Mouse (Mus musculus): ENCODE data around the gene Gpr161. TPM values are rescaled to one million over a fixed set of nuclear protein-coding genes. Genes with fewer than 3 reads are reported as not detected.

The Gpr161 gene
- polyA plus RNA-seq, 1 experiment, result 2.8 TPM

DNA sequence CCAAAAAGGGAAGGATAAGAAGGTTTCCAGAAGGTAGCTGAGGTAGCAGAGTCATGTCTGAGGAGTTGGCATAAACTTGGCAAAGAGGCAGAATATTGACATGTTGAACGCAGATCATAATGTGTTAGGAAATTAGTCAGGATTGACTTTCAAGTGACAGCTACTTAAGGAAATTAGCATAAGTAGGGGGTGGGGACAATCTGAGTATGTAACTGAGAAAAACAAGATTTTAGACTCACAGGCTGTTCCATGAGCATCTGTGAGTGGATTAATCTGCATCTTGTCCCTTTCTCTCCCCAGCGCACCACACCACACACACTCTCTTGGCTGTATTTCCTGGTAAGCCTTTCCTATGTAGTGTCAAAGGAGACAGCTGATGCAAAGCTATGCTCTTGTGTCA, 6.0 kb downstream of the Gpr161 start:
- no peaks in the 10 kb centered on the region for H3K4me1 ChIP-seq (ENCODE audit: control insufficient read depth, insufficient read depth, low read length)
- no peak overlapping the region for H3K27ac ChIP-seq (ENCODE audit: insufficient read depth, low read length)
- H3K27me3 ChIP-seq (ENCODE audit: control insufficient read depth, insufficient read depth, low read length, poor library complexity, severe bottlenecking), result no peaks in the 10 kb centered on the region
- no peak overlapping the region for H3K9ac ChIP-seq (ENCODE audit: low read depth, poor library complexity, severe bottlenecking)
- no peaks in the 10 kb centered on the region for H3K36me3 ChIP-seq (ENCODE audit: control insufficient read depth, insufficient read depth, low read length, poor library complexity, severe bottlenecking)
- H3K9me3 ChIP-seq (replicated peaks; ENCODE audit: control insufficient read depth, insufficient read depth, low read length, poor library complexity, severe bottlenecking), result no peaks in the 10 kb centered on the region
- TF ChIP-seq CTCF (IDR thresholded peaks at IDR 0.05; ENCODE audit: low read depth, low read length), result no peak
- H3K4me3 ChIP-seq (ENCODE audit: low read depth, low read length), result no peak overlapping the region

GRCm38 (mm10) chr1:165302455-165303208, 7.0 kb downstream of the Gpr161 start:
- TF ChIP-seq CTCF (IDR thresholded peaks at IDR 0.05; ENCODE audit: low read depth, low read length) (no peak), EP300 (IDR thresholded peaks at IDR 0.05; ENCODE audit: insufficient read depth, low read depth, low read length) (no peak), POLR2A (IDR thresholded peaks at IDR 0.05; ENCODE audit: insufficient read depth, low read length) (no peak)

DNA sequence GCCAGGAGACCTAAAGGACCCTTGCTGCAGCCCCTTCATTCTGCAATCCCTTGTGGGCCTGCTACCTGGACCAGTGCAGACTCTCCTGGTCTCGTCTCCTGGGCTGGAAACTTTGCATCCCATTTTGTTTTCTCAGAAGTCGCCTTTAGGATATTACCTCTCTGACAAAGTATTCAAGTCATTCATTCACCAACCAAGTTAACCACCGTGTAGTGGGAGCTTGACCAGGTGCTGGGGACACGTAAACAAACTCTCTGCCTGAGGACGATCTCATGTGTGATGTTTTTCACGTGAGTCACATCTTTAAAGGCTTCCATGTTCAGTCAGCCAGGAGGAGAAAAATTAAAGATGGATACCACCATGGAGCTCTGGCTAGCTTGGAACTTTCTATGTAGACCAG, 7.6 kb downstream of the Gpr161 start:
- no peak for TF ChIP-seq POLR2A (IDR thresholded peaks at IDR 0.05; ENCODE audit: insufficient read depth, low read length)
- no peak for TF ChIP-seq CTCF (IDR thresholded peaks at IDR 0.05; ENCODE audit: low read depth, low read length)
- TF ChIP-seq EP300 (IDR thresholded peaks at IDR 0.05; ENCODE audit: insufficient read depth, low read depth, low read length), result no peak
- H3K27ac ChIP-seq (ENCODE audit: insufficient read depth, low read length), result no peak overlapping the region

More at GRCm38 (mm10) chr1:165302455-165303208, 7.0 kb downstream of the Gpr161 start:
- H3K4me1 ChIP-seq (ENCODE audit: control insufficient read depth, insufficient read depth, low read length), result no peaks in the 10 kb centered on the region
- no peaks in the 10 kb centered on the region for H3K36me3 ChIP-seq (ENCODE audit: control insufficient read depth, insufficient read depth, low read length, poor library complexity, severe bottlenecking)
- no peaks in the 10 kb centered on the region for H3K9me3 ChIP-seq (replicated peaks; ENCODE audit: control insufficient read depth, insufficient read depth, low read length, poor library complexity, severe bottlenecking)
- H3K9ac ChIP-seq (ENCODE audit: low read depth, poor library complexity, severe bottlenecking), result no peak overlapping the region
- H3K27me3 ChIP-seq (ENCODE audit: control insufficient read depth, insufficient read depth, low read length, poor library complexity, severe bottlenecking), result no peaks in the 10 kb centered on the region
- H3K27ac ChIP-seq (ENCODE audit: insufficient read depth, low read length), result no peak overlapping the region
- no peak overlapping the region for H3K4me3 ChIP-seq (ENCODE audit: low read depth, low read length)

GRCm38 (mm10) chr1:165304341-165304740, 8.8 kb downstream of the Gpr161 start:
- no peak for TF ChIP-seq CTCF (IDR thresholded peaks at IDR 0.05; ENCODE audit: low read depth, low read length)
- no peak for TF ChIP-seq POLR2A (IDR thresholded peaks at IDR 0.05; ENCODE audit: insufficient read depth, low read length)
- no peak for TF ChIP-seq EP300 (IDR thresholded peaks at IDR 0.05; ENCODE audit: insufficient read depth, low read depth, low read length)
- no peaks in the 10 kb centered on the region for H3K27me3 ChIP-seq (ENCODE audit: control insufficient read depth, insufficient read depth, low read length, poor library complexity, severe bottlenecking)

More for the DNA sequence above, 7.6 kb downstream of the Gpr161 start:
- Histone ChIP-seq H3K9me3 (replicated peaks; ENCODE audit: control insufficient read depth, insufficient read depth, low read length, poor library complexity, severe bottlenecking) (no peaks in the 10 kb centered on the region), H3K4me3 (ENCODE audit: low read depth, low read length) (no peak overlapping the region), H3K27me3 (ENCODE audit: control insufficient read depth, insufficient read depth, low read length, poor library complexity, severe bottlenecking) (no peaks in the 10 kb centered on the region), H3K4me1 (ENCODE audit: control insufficient read depth, insufficient read depth, low read length) (no peaks in the 10 kb centered on the region), H3K9ac (ENCODE audit: low read depth, poor library complexity, severe bottlenecking) (no peak overlapping the region), H3K36me3 (ENCODE audit: control insufficient read depth, insufficient read depth, low read length, poor library complexity, severe bottlenecking) (no peaks in the 10 kb centered on the region)

DNA sequence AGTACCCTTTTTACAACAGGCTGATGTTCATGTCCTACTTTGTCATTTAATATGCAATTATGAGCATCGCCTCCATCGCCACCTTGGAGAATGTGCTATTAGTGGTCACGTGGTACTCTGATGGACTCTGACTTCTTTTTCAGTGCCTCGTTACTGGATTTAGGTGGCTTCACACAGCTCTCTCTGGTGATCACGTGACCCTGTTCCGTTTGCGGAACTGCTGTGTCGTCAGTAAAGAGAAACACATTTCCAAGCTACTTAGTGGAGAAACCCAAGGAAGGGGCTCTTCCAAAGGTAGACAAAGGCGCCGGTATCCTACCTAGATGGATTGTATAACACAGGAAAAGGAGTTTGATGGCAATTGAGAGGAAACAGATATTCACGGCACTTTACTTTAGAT, 12.6 kb downstream of the Gpr161 start:
- Histone ChIP-seq H3K4me3 (ENCODE audit: low read depth, low read length) (no peak overlapping the region), H3K9ac (ENCODE audit: low read depth, poor library complexity, severe bottlenecking) (no peak overlapping the region), H3K27me3 (ENCODE audit: control insufficient read depth, insufficient read depth, low read length, poor library complexity, severe bottlenecking) (no peaks in the 10 kb centered on the region), H3K9me3 (replicated peaks; ENCODE audit: control insufficient read depth, insufficient read depth, low read length, poor library complexity, severe bottlenecking) (no peaks in the 10 kb centered on the region), H3K27ac (ENCODE audit: insufficient read depth, low read length) (no peak overlapping the region), H3K4me1 (ENCODE audit: control insufficient read depth, insufficient read depth, low read length) (no peaks in the 10 kb centered on the region), H3K36me3 (ENCODE audit: control insufficient read depth, insufficient read depth, low read length, poor library complexity, severe bottlenecking) (no peaks in the 10 kb centered on the region)
- no peak for TF ChIP-seq POLR2A (IDR thresholded peaks at IDR 0.05; ENCODE audit: insufficient read depth, low read length)
- TF ChIP-seq CTCF (IDR thresholded peaks at IDR 0.05; ENCODE audit: low read depth, low read length), result no peak
- TF ChIP-seq EP300 (IDR thresholded peaks at IDR 0.05; ENCODE audit: insufficient read depth, low read depth, low read length), result no peak

More at GRCm38 (mm10) chr1:165304341-165304740, 8.8 kb downstream of the Gpr161 start:
- Histone ChIP-seq H3K9me3 (replicated peaks; ENCODE audit: control insufficient read depth, insufficient read depth, low read length, poor library complexity, severe bottlenecking) (no peaks in the 10 kb centered on the region), H3K27ac (ENCODE audit: insufficient read depth, low read length) (no peak overlapping the region), H3K4me1 (ENCODE audit: control insufficient read depth, insufficient read depth, low read length) (no peaks in the 10 kb centered on the region), H3K9ac (ENCODE audit: low read depth, poor library complexity, severe bottlenecking) (no peak overlapping the region), H3K36me3 (ENCODE audit: control insufficient read depth, insufficient read depth, low read length, poor library complexity, severe bottlenecking) (no peaks in the 10 kb centered on the region), H3K4me3 (ENCODE audit: low read depth, low read length) (no peak overlapping the region)

- no peaks in the 10 kb centered on the region for H3K9me3 ChIP-seq (replicated peaks; ENCODE audit: control insufficient read depth, insufficient read depth, low read length, poor library complexity, severe bottlenecking)
Measured at GRCm38 (mm10) chr1:165316361-165316760, 20.8 kb downstream of the Gpr161 start.

More at GRCm38 (mm10) chr1:165316361-165316760, 20.8 kb downstream of the Gpr161 start:
- H3K27ac ChIP-seq (ENCODE audit: insufficient read depth, low read length), result no peak overlapping the region
- TF ChIP-seq EP300 (IDR thresholded peaks at IDR 0.05; ENCODE audit: insufficient read depth, low read depth, low read length) (no peak), CTCF (IDR thresholded peaks at IDR 0.05; ENCODE audit: low read depth, low read length) (no peak), POLR2A (IDR thresholded peaks at IDR 0.05; ENCODE audit: insufficient read depth, low read length) (no peak)
- no peak overlapping the region for H3K9ac ChIP-seq (ENCODE audit: low read depth, poor library complexity, severe bottlenecking)
- no peaks in the 10 kb centered on the region for H3K27me3 ChIP-seq (ENCODE audit: control insufficient read depth, insufficient read depth, low read length, poor library complexity, severe bottlenecking)
- H3K4me1 ChIP-seq (ENCODE audit: control insufficient read depth, insufficient read depth, low read length), result peaks cover 3% of the 10 kb centered on the region
- no peaks in the 10 kb centered on the region for H3K36me3 ChIP-seq (ENCODE audit: control insufficient read depth, insufficient read depth, low read length, poor library complexity, severe bottlenecking)
- H3K4me3 ChIP-seq (ENCODE audit: low read depth, low read length), result no peak overlapping the region

Data from ES-Bruce4 (cell line).